Mouse (Mus musculus) brain, embryonic 14.5 days (tissue): ENCODE measurements around the gene Kcnc3. TPM values are rescaled to one million over a fixed set of nuclear protein-coding genes. Genes with fewer than 3 reads are reported as not detected.

Experiments
- DNase-seq: peaks from one replicate; pipeline ENCODE4 v3.0.0-alpha.2; 2011; ENCODE audit warnings: low read depth
- CTCF ChIP-seq: fragments of 200-500 bp; IDR thresholded peaks from 2 replicates; pipeline ENCODE4 v1.5.1; 2012; ENCODE audit warnings: inconsistent platforms, mild to moderate bottlenecking, moderate library complexity, borderline replicate concordance; ENCODE audit not compliant: insufficient read depth, insufficient read length; ENCODE audit errors: extremely low read depth
- POLR2A ChIP-seq: fragments of 200-500 bp; IDR thresholded peaks from 2 replicates; pipeline ENCODE4 v1.6.1; 2012; ENCODE audit warnings: mild to moderate bottlenecking, inconsistent platforms, borderline replicate concordance; ENCODE audit not compliant: poor library complexity, insufficient read depth, insufficient read length, severe bottlenecking; ENCODE audit errors: extremely low read depth
- polyA plus RNA-seq: library from polyadenylated mRNA; depleted of rRNA; stranded (reverse); fragments of >200 nt; gene quantifications from 2 replicates; pipeline ENCODE4 v1.2.3, GENCODE M21; 2012; rRNA removed

Kcnc3 gene
- polyA plus RNA-seq, 1 experiment: 27.2 TPM

DNA sequence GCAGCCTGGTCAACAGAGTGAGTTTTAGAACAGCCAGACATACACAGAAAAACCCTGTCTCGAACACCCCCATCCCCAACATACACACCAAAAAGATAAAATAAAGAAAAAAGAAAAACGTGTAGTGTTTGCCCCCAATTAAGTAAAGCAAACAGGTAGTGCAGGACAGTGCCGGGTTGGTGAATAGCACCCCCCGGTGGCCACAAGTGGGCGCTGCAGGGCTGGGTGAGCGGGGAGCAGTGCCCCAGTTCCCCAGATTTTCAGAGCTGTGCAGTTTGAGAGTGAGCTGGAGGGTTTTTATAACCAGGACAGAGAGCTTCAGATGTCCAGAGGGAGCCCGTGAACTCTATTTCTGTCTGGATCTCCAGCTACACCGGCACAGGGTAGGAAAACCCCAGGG is 51.4 kb downstream of the Kcnc3 start:
- no peak for DNase-seq
- TF ChIP-seq CTCF (peak; percentile 53), POLR2A (no peak)

DNA sequence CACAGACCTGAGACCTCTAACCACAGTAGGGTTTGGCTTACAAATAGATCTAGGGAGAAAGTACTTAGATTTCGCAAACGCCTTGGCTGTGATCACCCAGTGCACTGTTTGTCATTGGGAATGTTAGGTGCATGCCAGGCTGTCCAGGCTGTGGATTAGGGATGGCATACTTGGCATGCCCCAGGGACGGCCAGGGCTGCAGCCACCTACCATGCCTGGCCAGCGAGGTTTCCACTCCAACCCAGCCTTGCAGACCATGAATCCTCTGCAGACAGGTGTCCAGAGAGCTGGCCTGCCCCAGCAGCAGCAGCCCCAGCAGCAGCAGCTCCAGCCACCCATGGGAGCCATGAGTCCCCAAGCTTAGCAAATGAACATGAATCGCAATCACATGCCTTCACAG is 54.8 kb downstream of the Kcnc3 start:
- no peak for DNase-seq
- TF ChIP-seq POLR2A (no peak), CTCF (no peak)

DNA sequence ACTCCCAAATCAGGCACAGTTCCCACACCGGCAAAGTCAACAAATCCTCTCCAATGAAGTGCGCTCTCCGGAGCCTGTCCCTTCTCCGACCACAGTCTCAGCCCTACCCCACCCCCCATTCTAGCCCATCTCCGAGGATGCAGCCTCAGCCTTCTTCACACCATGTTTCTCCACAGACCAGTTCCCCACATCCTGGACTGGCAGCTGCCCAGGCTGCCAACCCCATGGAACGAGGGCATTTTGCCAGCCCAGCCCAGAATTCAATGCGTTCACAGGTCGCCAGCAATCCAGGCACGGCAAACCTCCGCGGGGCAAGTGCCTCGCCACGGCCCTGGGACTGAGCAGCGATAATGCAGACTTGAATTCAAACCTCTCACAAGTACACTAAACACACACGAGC is 55.5 kb downstream of the Kcnc3 start:
- no peak for TF ChIP-seq POLR2A
- no peak for TF ChIP-seq CTCF
- peak; percentile 76 for DNase-seq

DNA sequence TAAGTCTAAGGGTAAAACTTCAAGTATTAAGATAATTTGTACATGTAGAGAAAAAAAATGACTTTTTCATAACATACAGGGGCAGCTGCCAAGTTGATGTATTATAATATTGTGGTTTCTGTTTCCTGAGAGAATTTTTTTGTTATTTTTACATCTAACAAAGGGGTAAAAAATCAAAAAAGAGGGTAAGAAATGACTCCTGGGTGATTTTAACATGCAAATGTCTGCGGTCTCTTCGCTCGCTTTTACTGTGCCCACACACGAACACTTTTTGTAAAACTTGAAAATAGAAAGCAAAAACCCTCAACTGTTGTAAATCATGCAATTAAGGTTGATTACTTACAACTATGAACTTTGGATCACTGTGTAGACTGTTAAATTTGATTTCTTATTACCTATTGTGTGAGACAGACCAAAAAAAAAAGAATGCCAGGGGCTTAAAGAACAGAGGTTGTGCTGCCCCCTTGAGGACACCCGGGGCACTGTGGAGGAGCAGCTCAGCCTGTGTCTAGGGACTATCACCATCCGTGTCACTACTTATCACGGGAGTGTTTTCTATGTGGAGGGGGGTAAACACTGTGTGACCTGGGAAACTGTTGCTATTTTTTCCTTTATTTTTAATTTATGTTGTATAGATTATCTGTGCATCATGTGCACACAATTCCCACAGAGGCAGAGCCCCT is 56.7 kb downstream of the Kcnc3 start:
- TF ChIP-seq CTCF (peak; percentile 89), POLR2A (no peak)
- DNase-seq: peak; percentile 81

DNA sequence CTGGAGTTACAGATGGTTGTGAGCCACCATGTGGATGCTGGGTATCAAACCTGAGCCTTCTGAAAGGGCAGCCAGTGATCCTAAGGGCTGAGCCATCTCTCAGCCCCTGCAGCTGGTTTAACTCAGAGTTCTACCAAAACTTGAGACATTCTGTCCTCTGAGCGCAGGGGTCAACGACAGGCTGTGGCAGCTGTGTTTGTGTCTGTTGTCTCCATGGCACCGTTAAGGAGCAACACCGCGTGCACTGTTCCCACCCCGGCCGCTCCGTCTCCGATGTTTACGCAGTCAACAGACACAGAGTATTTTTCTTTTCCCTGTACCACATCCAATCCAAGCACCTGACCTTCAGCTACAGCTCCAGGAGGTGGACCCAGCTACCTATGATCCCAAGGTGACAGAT is 57.3 kb downstream of the Kcnc3 start:
- TF ChIP-seq CTCF (no peak), POLR2A (no peak)
- DNase-seq: no peak

DNA sequence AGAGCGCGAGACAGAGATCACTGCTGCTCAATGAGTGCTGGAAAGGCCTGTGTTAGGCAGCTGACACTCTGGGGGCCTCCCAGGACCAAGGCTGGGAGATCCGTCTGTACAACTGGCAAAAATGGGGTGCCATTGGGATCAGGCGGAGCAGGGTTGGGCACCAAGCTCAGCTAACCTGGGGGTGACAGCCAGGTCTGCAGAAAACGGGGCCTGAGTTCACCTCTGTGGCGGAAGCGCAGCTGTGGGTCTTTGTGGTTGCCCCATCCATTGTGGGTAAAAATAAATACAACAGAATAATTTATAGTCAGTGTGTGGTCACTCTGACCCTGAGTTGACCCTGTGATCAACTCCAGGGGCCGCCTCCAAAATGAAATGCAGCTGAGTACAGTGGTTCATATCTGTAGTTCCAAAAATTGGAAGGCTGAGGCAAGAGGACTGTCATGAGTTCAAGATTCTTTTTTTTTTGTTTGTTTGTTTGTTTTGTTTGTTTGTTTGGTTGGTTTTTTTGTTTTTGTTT is 58.7 kb downstream of the Kcnc3 start:
- TF ChIP-seq CTCF (no peak), POLR2A (no peak)
- no peak for DNase-seq

DNA sequence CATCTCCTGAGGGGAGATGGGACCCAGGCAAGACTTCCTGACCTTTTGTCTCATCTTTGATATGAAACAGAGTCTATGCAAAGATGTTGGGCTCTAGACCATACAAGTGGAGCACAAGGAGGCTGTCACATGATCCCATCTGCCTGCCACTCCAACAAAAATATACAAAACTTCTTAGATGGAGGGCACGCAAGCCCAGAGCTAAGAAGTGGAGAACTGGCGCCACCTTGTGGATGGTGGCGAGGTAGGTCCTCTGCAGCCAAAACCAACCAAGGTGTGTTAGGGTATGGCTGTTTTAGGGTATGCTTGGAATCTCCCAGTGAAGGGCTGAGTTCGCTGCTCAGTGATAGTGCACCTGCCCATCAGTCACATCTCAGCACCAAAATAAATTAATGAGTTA is 59.5 kb downstream of the Kcnc3 start:
- TF ChIP-seq CTCF (peak; percentile 85), POLR2A (no peak)
- DNase-seq: peak; percentile 73

DNA sequence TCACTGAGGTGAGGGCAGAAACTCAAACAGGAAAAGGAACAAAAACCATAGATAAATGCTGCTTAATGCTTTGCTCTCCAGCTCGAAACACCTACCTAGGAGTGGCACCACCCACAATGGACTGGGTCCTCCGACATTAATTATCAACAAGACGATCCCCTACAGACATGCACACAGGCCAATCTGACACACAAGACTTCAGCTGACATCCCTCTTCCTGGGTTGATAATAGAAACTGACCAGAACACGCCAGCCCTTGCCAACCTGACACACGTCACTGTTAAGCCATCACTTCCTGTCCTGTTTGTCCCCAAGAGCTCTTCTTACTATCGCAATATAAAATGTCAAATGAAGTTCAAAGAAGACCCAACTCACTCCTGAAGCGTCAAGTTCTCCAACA is 61.0 kb downstream of the Kcnc3 start:
- no peak for DNase-seq
- TF ChIP-seq CTCF (no peak), POLR2A (no peak)

DNA sequence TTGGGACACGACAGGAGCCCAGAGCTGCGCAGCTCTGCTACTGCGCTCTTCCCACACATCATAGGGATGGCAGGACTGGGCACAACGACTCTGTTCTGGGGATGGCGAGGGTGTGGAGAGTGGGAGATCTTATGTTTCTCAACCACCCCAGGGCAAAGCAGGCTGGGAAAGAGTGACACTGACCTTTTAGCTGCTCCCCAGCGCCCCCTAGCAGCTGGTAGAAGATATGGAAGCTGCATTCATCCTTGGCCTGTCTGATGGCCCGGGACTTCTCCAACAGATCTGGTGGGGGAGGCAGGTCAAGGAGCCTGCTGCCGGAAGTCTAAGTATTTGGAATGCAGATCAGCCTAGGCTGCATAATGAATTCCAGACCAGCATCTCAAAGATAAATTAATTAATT is 63.3 kb downstream of the Kcnc3 start:
- no peak for DNase-seq

More for the DNA sequence above, 63.3 kb downstream of the Kcnc3 start:
- peak; percentile 41; the same call in 1 of the 2 replicates for TF ChIP-seq CTCF
- no peak for TF ChIP-seq POLR2A

Other genes with a start within 250 kb of the Kcnc3 start
- 35.5 and 41.6 TPM in 2 replicates for gene Syt3, start 206.6 kb upstream of the Kcnc3 start, polyA plus RNA-seq
- 3.0 and 4.1 TPM in 2 replicates for gene 1700008O03Rik, start 204.8 kb upstream of the Kcnc3 start, polyA plus RNA-seq
- 302 and 372 TPM in 2 replicates for gene Lrrc4b, start 161.6 kb upstream of the Kcnc3 start, polyA plus RNA-seq
- 29.8 and 30.6 TPM in 2 replicates for gene Aspdh, start 125.3 kb upstream of the Kcnc3 start, polyA plus RNA-seq
- gene Josd2, start 122.7 kb upstream of the Kcnc3 start, polyA plus RNA-seq: 70.6 and 118 TPM in 2 replicates
- gene Emc10, start 94.1 kb upstream of the Kcnc3 start, polyA plus RNA-seq: 218 and 287 TPM in 2 replicates
- 31.7 and 47.3 TPM in 2 replicates for gene Fam71e1, start 94.1 kb upstream of the Kcnc3 start, polyA plus RNA-seq
- not detected in 2 replicates for gene Mybpc2, start 66.0 kb upstream of the Kcnc3 start, polyA plus RNA-seq
- 0.11 and 0.19 TPM in 2 replicates for gene Spib, start 58.6 kb upstream of the Kcnc3 start, polyA plus RNA-seq
- gene Pold1, start 41.8 kb upstream of the Kcnc3 start, polyA plus RNA-seq: 38.4 and 70.1 TPM in 2 replicates
- 79.7 and 96.8 TPM in 2 replicates for gene Nr1h2, start 36.7 kb upstream of the Kcnc3 start, polyA plus RNA-seq
- 0.16 and 0.42 TPM in 2 replicates for gene Napsa, start 18.3 kb upstream of the Kcnc3 start, polyA plus RNA-seq
- gene Myh14, start 80.2 kb downstream of the Kcnc3 start, polyA plus RNA-seq: 0.72 and 1.8 TPM in 2 replicates
- not detected in 2 replicates for gene Izumo2, start 118.1 kb downstream of the Kcnc3 start, polyA plus RNA-seq
- 31.1 and 45.0 TPM in 2 replicates for gene Vrk3, start 157.7 kb downstream of the Kcnc3 start, polyA plus RNA-seq
- 1.0 and 1.1 TPM in 2 replicates for gene Zfp473, start 160.4 kb downstream of the Kcnc3 start, polyA plus RNA-seq
- gene Nup62, start 225.4 kb downstream of the Kcnc3 start, polyA plus RNA-seq: 73.9 and 96.1 TPM in 2 replicates
- 0.42 and 0.59 TPM in 2 replicates for gene Il4i1, start 225.7 kb downstream of the Kcnc3 start, polyA plus RNA-seq
- 24.8 and 36.4 TPM in 2 replicates for gene Atf5, start 226.0 kb downstream of the Kcnc3 start, polyA plus RNA-seq